Mouse (Mus musculus) spleen, postnatal 10 days (tissue): ENCODE results near the gene Dqx1.

ENCODE experiments used
- DNase-seq, 2 experiments: peaks; one replicate each; pipeline ENCODE4 v3.0.0; 2021 to 2022; ENCODE audit warnings: low spot score in 2 of 2

Dqx1 gene

GRCm38 (mm10) chr6:83033249-83034185 lies 24.1 kb upstream of the Dqx1 start, which contains the start of the genes Dok1 and Loxl3:
TSS of gene Dok1 (minus strand) at chr6:83033471.
TSS of gene Loxl3 (plus strand) at chr6:83034173.
- peak; percentile 77 to 78 for DNase-seq

- no peak for DNase-seq
Observed at GRCm38 (mm10) chr6:83034463-83035055, 23.1 kb upstream of the Dqx1 start.

- DNase-seq: no peak
Observed at GRCm38 (mm10) chr6:83037188-83037587, 20.5 kb upstream of the Dqx1 start.

- peak; percentile 97 for DNase-seq
Observed at GRCm38 (mm10) chr6:83038496-83039012, 19.1 kb upstream of the Dqx1 start.

GRCm38 (mm10) chr6:83040601-83041000 lies 17.0 kb upstream of the Dqx1 start:
- no peak for DNase-seq

GRCm38 (mm10) chr6:83043561-83043960 lies 14.1 kb upstream of the Dqx1 start:
- no peak for DNase-seq

- DNase-seq: no peak
Observed at GRCm38 (mm10) chr6:83043993-83044392, 13.7 kb upstream of the Dqx1 start.

GRCm38 (mm10) chr6:83044742-83045141 lies 12.9 kb upstream of the Dqx1 start:
- DNase-seq: no peak

GRCm38 (mm10) chr6:83049367-83049766 lies 8.3 kb upstream of the Dqx1 start:
- no peak for DNase-seq

- peak; percentile 54 to 68 for DNase-seq
Observed at GRCm38 (mm10) chr6:83053136-83053960, 4.3 kb upstream of the Dqx1 start.

GRCm38 (mm10) chr6:83054074-83054851 lies 3.4 kb upstream of the Dqx1 start, which contains the start of gene Aup1:
TSS of gene Aup1 (plus strand) at chr6:83054521.
- DNase-seq: peak; percentile 96 to 98

- no peak for DNase-seq
Observed at GRCm38 (mm10) chr6:83054871-83055431, 2.7 kb upstream of the Dqx1 start, which contains the start of gene Htra2. TSS of gene Htra2 (minus strand) at chr6:83055273.

- DNase-seq: no peak
Observed at GRCm38 (mm10) chr6:83058725-83059124, 1.1 kb downstream of the Dqx1 start.

- DNase-seq: no peak
Observed at GRCm38 (mm10) chr6:83065995-83066394, 8.4 kb downstream of the Dqx1 start.

GRCm38 (mm10) chr6:83066441-83066840 lies 8.8 kb downstream of the Dqx1 start:
- DNase-seq: no peak

GRCm38 (mm10) chr6:83068221-83068620 lies 10.6 kb downstream of the Dqx1 start:
- no peak for DNase-seq

GRCm38 (mm10) chr6:83068706-83069487 lies 11.3 kb downstream of the Dqx1 start:
- no peak for DNase-seq

GRCm38 (mm10) chr6:83069488-83070246 lies 12.0 kb downstream of the Dqx1 start:
- DNase-seq: no peak

- DNase-seq: no peak
Observed at GRCm38 (mm10) chr6:83070247-83070310, 12.4 kb downstream of the Dqx1 start, which contains the start of gene Tlx2. TSS of gene Tlx2 (minus strand) at chr6:83070293.
